Mouse (Mus musculus) liver, postnatal 0 days (tissue): Measurements from ENCODE around the gene Vti1a.

ENCODE experiments used
- CTCF ChIP-seq: sonication (generic); IDR thresholded peaks from 2 replicates; pipeline ENCODE4 v1.5.1; 2016; ENCODE audit warnings: antibody characterized with exemption, low read depth
- EP300 ChIP-seq: IDR thresholded peaks from 2 replicates; pipeline ENCODE4 v1.6.1; 2016; ENCODE audit warnings: antibody characterized with exemption, low read depth, mild to moderate bottlenecking

DNA sequence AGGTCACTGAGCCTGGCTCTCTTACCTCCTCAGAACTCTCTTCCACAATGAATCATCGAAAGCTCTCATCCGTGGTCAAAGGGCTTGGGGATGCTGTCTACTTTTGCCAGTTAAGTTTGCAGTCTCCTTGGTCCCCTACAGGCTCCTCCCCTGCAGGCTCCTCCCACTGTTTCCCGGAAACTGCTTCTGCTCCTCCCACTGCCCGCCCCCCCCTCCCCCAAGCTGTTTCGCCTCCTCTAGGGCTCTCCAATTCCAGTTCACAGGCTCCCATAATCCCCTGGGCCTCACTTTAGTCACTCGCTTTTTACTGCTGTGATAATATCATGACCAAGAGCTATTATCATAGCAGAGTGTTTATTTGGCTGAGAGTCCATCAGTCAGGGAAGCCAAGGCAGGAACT lies 324.2 kb downstream of the Vti1a start:
- TF ChIP-seq CTCF (no peak), EP300 (no peak)
